Mouse (Mus musculus) brain, embryonic 18.5 days (tissue): ENCODE results near the gene Tmem115.
A peak's percentile ranks its signal among the peaks of the same experiment; 100 is the strongest.
"Not testable (repeated sequence)": the region's sequence is repeated elsewhere in the genome, so short reads cannot be mapped to it uniquely, and the experiment has no call there.

ENCODE experiments used
- DNase-seq: peaks from one replicate; pipeline ENCODE4 v3.0.0-alpha.2; 2012; ENCODE audit warnings: low read depth, low spot score

Tmem115 gene

GRCm38 (mm10) chr9:107570845-107571244 is 37.1 kb downstream of the Tmem115 start:
- no peak for DNase-seq

GRCm38 (mm10) chr9:107571534-107572326 is 38.0 kb downstream of the Tmem115 start:
- no peak for DNase-seq

- DNase-seq: no peak
These were observed 38.5 kb downstream of the Tmem115 start for GRCm38 (mm10) chr9:107572327-107572662.

- not testable (repeated sequence) for DNase-seq
These were observed 40.0 kb downstream of the Tmem115 start for GRCm38 (mm10) chr9:107573774-107574173.

GRCm38 (mm10) chr9:107575579-107576356 is 42.0 kb downstream of the Tmem115 start:
- no peak for DNase-seq

GRCm38 (mm10) chr9:107576357-107577107 is 42.8 kb downstream of the Tmem115 start, which contains the start of gene Hyal1:
Gene Hyal1 (plus strand): TSS chr9:107576927.
- DNase-seq: no peak

GRCm38 (mm10) chr9:107577871-107578270 is 44.1 kb downstream of the Tmem115 start:
- DNase-seq: no peak

GRCm38 (mm10) chr9:107578587-107578986 is 44.8 kb downstream of the Tmem115 start, which contains the start of gene Naa80:
Gene Naa80 (plus strand): TSS chr9:107578887.
- no peak for DNase-seq

- DNase-seq: no peak
These were observed 45.5 kb downstream of the Tmem115 start for GRCm38 (mm10) chr9:107579023-107579900.

GRCm38 (mm10) chr9:107580501-107581317 is 47.0 kb downstream of the Tmem115 start, which contains the start of gene Hyal3:
Gene Hyal3 (plus strand): TSS chr9:107580818.
- DNase-seq: no peak

GRCm38 (mm10) chr9:107581584-107581983 is 47.8 kb downstream of the Tmem115 start:
- DNase-seq: no peak

- DNase-seq: no peak
These were observed 48.8 kb downstream of the Tmem115 start for GRCm38 (mm10) chr9:107582509-107583062.

- no peak for DNase-seq
These were observed 49.4 kb downstream of the Tmem115 start for GRCm38 (mm10) chr9:107583174-107583573.

- DNase-seq: no peak
These were observed 52.8 kb downstream of the Tmem115 start for GRCm38 (mm10) chr9:107586504-107586903.

- DNase-seq: peak; percentile 98
These were observed 53.5 kb downstream of the Tmem115 start, which contains the start of gene Ifrd2 for GRCm38 (mm10) chr9:107586974-107587832. Gene Ifrd2 (plus strand): TSS chr9:107587642.

GRCm38 (mm10) chr9:107587833-107588639 is 54.3 kb downstream of the Tmem115 start:
- no peak for DNase-seq
